Mouse (Mus musculus) brain, embryonic 14.5 days (tissue): Measurements from ENCODE around the gene Lipi.

Experiments used
- CTCF ChIP-seq: fragments of 200-500 bp; IDR thresholded peaks from 2 replicates; pipeline ENCODE4 v1.5.1; 2012; ENCODE audit warnings: inconsistent platforms, mild to moderate bottlenecking, moderate library complexity, borderline replicate concordance; ENCODE audit not compliant: insufficient read depth, insufficient read length; ENCODE audit errors: extremely low read depth
- POLR2A ChIP-seq: fragments of 200-500 bp; IDR thresholded peaks from 2 replicates; pipeline ENCODE4 v1.6.1; 2012; ENCODE audit warnings: mild to moderate bottlenecking, inconsistent platforms, borderline replicate concordance; ENCODE audit not compliant: poor library complexity, insufficient read depth, insufficient read length, severe bottlenecking; ENCODE audit errors: extremely low read depth

- TF ChIP-seq CTCF (no peak), POLR2A (no peak)
These were observed 3.6 kb downstream of the Lipi start for GRCm38 (mm10) chr16:75582279-75582678.
